In genomic region chr11:119989115-119989564, GRCm38 (mm10) we compare ENCODE assay signal across 8 mouse cellular contexts. TPM values are rescaled to one million over a fixed set of nuclear protein-coding genes. Genes with fewer than 3 reads are reported as not detected.
A peak's percentile ranks its signal among the peaks of the same experiment; 100 is the strongest.
DNase-seq lines count a peak whose midpoint lies in the region; ATAC-seq lines count a peak whose summit lies in the region.

No protein-coding gene starts in this region.

- peak; percentile 57 for ATAC-seq in intestine, embryonic 15.5 days
- peak; percentile 74; the same call in 1 of the 2 replicates for ATAC-seq in stomach, embryonic 16.5 days (ENCODE audit: insufficient read depth, low FRiP score)

- no peaks in the 10 kb centered on the region for H3K9me3 ChIP-seq in intestine, embryonic 15.5 days
- no peaks in the 10 kb centered on the region for H3K9me3 ChIP-seq in stomach, embryonic 16.5 days (replicated peaks; ENCODE audit: control insufficient read depth, low read length)

- WGBS in intestine, embryonic 15.5 days, result 31% methylated on average over 10 of the region's 10 CpGs
- WGBS in stomach, embryonic 16.5 days, result 29% methylated on average over 10 of the region's 10 CpGs

- no peaks in the 10 kb centered on the region for H3K36me3 ChIP-seq in intestine, embryonic 15.5 days
- H3K36me3 ChIP-seq in stomach, embryonic 16.5 days (ENCODE audit: control insufficient read depth, insufficient read depth, low read length), result 0 out of 2 replicates have a peak, but pooled peaks cover under 1% of the 10 kb centered on the region

- peaks cover 24% of the 10 kb centered on the region for H3K4me1 ChIP-seq in intestine, embryonic 15.5 days (replicated peaks)
- peaks cover 32% of the 10 kb centered on the region for H3K4me1 ChIP-seq in stomach, embryonic 16.5 days (ENCODE audit: control insufficient read depth, insufficient read depth, low read length)

- H3K4me3 ChIP-seq in intestine, embryonic 15.5 days (replicated peaks), result no peak overlapping the region
- H3K4me3 ChIP-seq in stomach, embryonic 16.5 days (replicated peaks; ENCODE audit: low read length), result no peak overlapping the region

- peak overlapping the region; percentile 52; the same call in 1 of the 2 replicates for H3K27ac ChIP-seq in intestine, embryonic 15.5 days
- peak overlapping the region; percentile 84 for H3K27ac ChIP-seq in stomach, embryonic 16.5 days (ENCODE audit: low read length)

- no peaks in the 10 kb centered on the region for H3K27me3 ChIP-seq in intestine, embryonic 15.5 days (replicated peaks)
- no peaks in the 10 kb centered on the region for H3K27me3 ChIP-seq in stomach, embryonic 16.5 days (ENCODE audit: control insufficient read depth, insufficient read depth, low read length)

- no peak overlapping the region for H3K9ac ChIP-seq in intestine, embryonic 15.5 days
- no peak overlapping the region; the same call in none of the 2 replicates for H3K9ac ChIP-seq in stomach, embryonic 16.5 days (ENCODE audit: low read length)

- H3K4me2 ChIP-seq in intestine, embryonic 15.5 days (replicated peaks), result peak overlapping the region; percentile 23; the same call in 1 of the 2 replicates
- no peak overlapping the region for H3K4me2 ChIP-seq in stomach, embryonic 16.5 days (ENCODE audit: low read depth, low read length)

- DNase-seq in adrenal gland, adult 2 months, result peak; percentile 74
- DNase-seq in adrenal gland, postnatal 4 days (ENCODE audit: low spot score in 2 of 2), result no peak
- peak; percentile 42 for DNase-seq in adrenal gland, adult 8-10 months
- peak; percentile 18 for DNase-seq in forelimb bud, embryonic 11.5 days (ENCODE audit: low read depth, low spot score)
- peak; percentile 82 for DNase-seq in lung, postnatal 10 days
- DNase-seq in thymus, postnatal 0 days (ENCODE audit: low spot score), result no peak

RNA-seq across cellular contexts. Expression of gene Baiap2, which starts 46.6 kb away (rescaled TPM):
- 10 to 100 TPM; 17.0 to 23.2 TPM for total RNA-seq in adrenal gland, adult 2 months (2021)
- polyA plus RNA-seq in adrenal gland, adult 2 months (2012; rRNA removed), result 42.3 and 46.7 TPM in 2 replicates
- total RNA-seq in adrenal gland, postnatal 4 days (2021), result 10 to 100 TPM; 24.1 to 26.5 TPM
- total RNA-seq in adrenal gland, adult 8-10 months (2022), result 10 to 100 TPM in 3 of 4 experiments, 1 to 10 TPM in 1; 9.3 to 39.2 (median 25.4) TPM
- 12.0 and 13.1 TPM in 2 replicates for polyA plus RNA-seq in intestine, embryonic 15.5 days (2015; fragmentation: Nextera tagmentation; extraction: Ambion mirVana)
- polyA plus RNA-seq in stomach, embryonic 16.5 days (2015; fragmentation: Nextera tagmentation; extraction: Ambion mirVana), result 41.4 and 52.6 TPM in 2 replicates
- 25.1 and 26.3 TPM in 2 replicates for polyA plus RNA-seq in thymus, postnatal 0 days (2015; fragmentation: Nextera tagmentation; extraction: Ambion mirVana)

RNA-seq across cellular contexts. Expression of gene Aatk, which starts 57.8 kb away (rescaled TPM):
- total RNA-seq in adrenal gland, adult 2 months (2021), result 10 to 100 TPM in 1 of 2 experiments, 1 to 10 TPM in 1; 9.9 to 15.5 TPM
- 26.3 and 44.1 TPM in 2 replicates for polyA plus RNA-seq in adrenal gland, adult 2 months (2012; rRNA removed)
- 10 to 100 TPM; 30.1 to 30.9 TPM for total RNA-seq in adrenal gland, postnatal 4 days (2021)
- 10 to 100 TPM; 14.3 to 22.8 (median 18.3) TPM for total RNA-seq in adrenal gland, adult 8-10 months (2022)
- polyA plus RNA-seq in intestine, embryonic 15.5 days (2015; fragmentation: Nextera tagmentation; extraction: Ambion mirVana), result 3.1 and 3.4 TPM in 2 replicates
- polyA plus RNA-seq in stomach, embryonic 16.5 days (2015; fragmentation: Nextera tagmentation; extraction: Ambion mirVana), result 1.9 and 3.3 TPM in 2 replicates
- polyA plus RNA-seq in thymus, postnatal 0 days (2015; fragmentation: Nextera tagmentation; extraction: Ambion mirVana), result 0.21 and 0.31 TPM in 2 replicates

Comparison
In these comparisons a context has a peak if more than half of its experiments do, and no peak if none do; other contexts are left out.
1. DNase-seq: peak in adrenal gland, adult 2 months (single experiment), adrenal gland, adult 8-10 months (single experiment), forelimb bud, embryonic 11.5 days (single experiment) and lung, postnatal 10 days (single experiment); none in adrenal gland, postnatal 4 days (0 of 2) and thymus, postnatal 0 days (single experiment).